Mouse (Mus musculus) intestine, postnatal 0 days (tissue): ENCODE measurements around the gene Syt14. TPM values are rescaled to one million over a fixed set of nuclear protein-coding genes. Genes with fewer than 3 reads are reported as not detected.

Experiments
- ATAC-seq: fragments of 200-750 bp; cut with Nextera tagmentation; 2 replicates; pipeline ENCODE4 v1.8.0; 2017; ENCODE audit warnings: mild to moderate bottlenecking, moderate TSS enrichment, moderate library complexity
- H3K27ac ChIP-seq: fragments of 300-500 bp; sonication (generic); 2 replicates; pipeline ENCODE4 v1.5.1; 2014; ENCODE audit warnings: mild to moderate bottlenecking, low read depth, low read length, moderate library complexity
- H3K27me3 ChIP-seq: fragments of 300-500 bp; sonication (generic); replicated peaks from 2 replicates; pipeline ENCODE4 v1.6.1; 2014; ENCODE audit warnings: low read length, mixed read lengths; ENCODE audit not compliant: control insufficient read depth, insufficient read depth
- H3K36me3 ChIP-seq: fragments of 300-500 bp; sonication (generic); 2 replicates; pipeline ENCODE4 v1.6.1; 2014; ENCODE audit warnings: mild to moderate bottlenecking, moderate library complexity; ENCODE audit not compliant: control insufficient read depth, insufficient read depth
- H3K4me1 ChIP-seq: fragments of 300-500 bp; sonication (generic); replicated peaks from 2 replicates; pipeline ENCODE4 v1.6.1; 2014; ENCODE audit warnings: antibody characterized with exemption, low read length, mixed read lengths; ENCODE audit not compliant: control insufficient read depth, insufficient read depth
- H3K4me2 ChIP-seq: fragments of 300-500 bp; sonication (generic); replicated peaks from 2 replicates; pipeline ENCODE4 v1.6.1; 2014; ENCODE audit warnings: low read depth, mild to moderate bottlenecking, moderate library complexity
- H3K4me3 ChIP-seq: fragments of 300-500 bp; sonication (generic); 2 replicates; pipeline ENCODE4 v1.5.1; 2014; ENCODE audit warnings: low read depth, low read length
- H3K9ac ChIP-seq: fragments of 300-500 bp; sonication (generic); 2 replicates; pipeline ENCODE4 v1.6.1; 2014; ENCODE audit warnings: mild to moderate bottlenecking, low read depth, low read length
- H3K9me3 ChIP-seq: fragments of 300-500 bp; sonication (generic); 2 replicates; pipeline ENCODE4 v1.6.1; 2016; ENCODE audit warnings: mixed run types; ENCODE audit not compliant: control insufficient read depth
- CTCF ChIP-seq: sonication (generic); IDR thresholded peaks from 2 replicates; pipeline ENCODE4 v1.5.1; 2016; ENCODE audit warnings: low read depth, mild to moderate bottlenecking, control low read depth, antibody characterized with exemption, moderate library complexity
- WGBS: fragments of 180-500 bp; shearing (Covaris S2); extraction: QIAGEN DNeasy Blood & Tissue Kit; methylation state at CpG from one replicate; pipeline ENCODE4 v1.1.7; 2014; 5-methylcytosine and 5-hydroxymethylcytosine counted together
- polyA plus RNA-seq: library from polyadenylated mRNA; unstranded; fragments of >200 nt; fragmentation: Nextera tagmentation; extraction: Ambion mirVana; gene quantifications from 2 replicates; pipeline ENCODE4 v1.2.1, GENCODE M21; 2015

The Syt14 gene
- polyA plus RNA-seq, 1 experiment from 2014 or later = 0.73 TPM

DNA sequence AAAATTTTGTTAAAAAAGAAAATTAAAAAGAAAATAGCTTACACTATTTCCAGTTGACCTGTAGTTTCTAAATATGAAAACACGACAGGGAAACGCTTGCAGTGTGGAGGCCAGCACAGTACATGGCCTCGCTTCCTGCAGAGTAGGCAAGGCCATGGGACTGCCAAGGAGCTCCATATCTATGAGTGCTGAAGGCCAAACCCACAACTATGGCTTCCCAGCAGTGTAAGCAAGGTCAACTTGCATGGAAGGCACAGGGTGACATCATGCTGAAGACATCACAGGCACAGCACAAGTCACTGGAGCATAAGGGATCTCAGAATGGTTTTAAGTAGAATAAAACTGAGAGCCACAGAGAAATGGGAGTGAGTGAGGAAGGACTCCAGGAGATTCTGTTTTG is 139.5 kb downstream of the Syt14 start:
- Histone ChIP-seq H3K4me3 (no peak overlapping the region), H3K27ac (no peak overlapping the region), H3K36me3 (no peaks in the 10 kb centered on the region), H3K27me3 (no peaks in the 10 kb centered on the region), H3K4me1 (no peaks in the 10 kb centered on the region), H3K9me3 (no peaks in the 10 kb centered on the region), H3K4me2 (no peak overlapping the region), H3K9ac (no peak overlapping the region)
- no peak for ATAC-seq
- 93% methylated on average over 3 of the region's 3 CpGs for WGBS
- TF ChIP-seq CTCF = no peak

DNA sequence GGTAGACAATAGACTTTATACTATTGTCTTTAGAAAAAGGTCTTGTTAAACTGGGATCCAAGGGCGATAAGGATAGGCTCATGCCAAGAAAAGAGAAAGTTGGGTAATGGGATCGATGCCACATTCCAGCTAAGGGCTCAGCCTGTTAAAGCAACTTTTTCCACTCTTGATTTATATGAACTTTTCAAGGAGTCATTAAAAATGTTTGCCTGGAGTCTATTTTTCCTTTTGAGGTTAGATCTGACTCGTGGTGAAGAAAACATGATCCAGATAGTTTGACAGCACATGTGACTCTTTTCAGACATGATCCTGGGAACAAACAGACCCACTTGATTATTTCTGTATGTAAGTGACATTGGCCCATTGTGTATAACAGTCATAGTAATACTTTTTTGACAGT is 144.9 kb downstream of the Syt14 start:
- 72% methylated on average over 3 of the region's 3 CpGs for WGBS
- TF ChIP-seq CTCF = no peak
- H3K9ac ChIP-seq = no peak overlapping the region

DNA sequence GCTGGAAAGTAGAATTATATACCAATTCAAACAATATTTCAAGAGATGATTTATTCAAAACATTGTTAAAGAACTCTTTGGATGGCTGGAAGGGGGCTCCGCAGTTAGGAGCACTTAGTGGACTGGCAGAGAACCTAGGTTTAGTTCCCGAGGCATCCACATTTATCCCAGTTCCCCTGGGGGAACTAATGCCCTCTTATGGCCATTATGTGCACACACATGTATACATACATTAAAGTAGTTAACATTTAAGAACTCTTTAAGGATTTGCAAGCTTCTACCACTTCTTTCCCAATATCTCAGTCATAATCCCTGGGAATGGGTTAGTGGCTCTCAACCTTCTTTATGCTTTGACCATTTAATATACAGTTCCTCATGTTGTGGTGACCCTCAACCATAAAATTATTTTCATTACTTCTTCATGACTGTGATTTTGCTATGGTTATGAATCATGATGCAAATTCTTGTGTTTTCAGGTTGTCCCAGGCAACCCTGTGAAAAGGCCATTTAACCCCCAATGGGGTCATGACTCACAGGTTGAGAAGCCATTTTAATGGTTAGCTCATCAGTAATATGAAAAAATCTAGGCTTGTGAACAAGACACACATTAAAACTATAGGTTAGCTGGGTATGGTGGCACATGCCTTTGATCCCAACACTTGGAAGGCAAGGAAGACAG is 152.8 kb downstream of the Syt14 start:
- TF ChIP-seq CTCF = peak; percentile 63
- no peaks in the 10 kb centered on the region for H3K4me1 ChIP-seq
- no peaks in the 10 kb centered on the region for H3K27me3 ChIP-seq
- WGBS = 64% methylated on average over 2 of the region's 2 CpGs
- H3K4me2 ChIP-seq = no peak overlapping the region
- no peak overlapping the region for H3K27ac ChIP-seq
- no peak for ATAC-seq
- no peaks in the 10 kb centered on the region for H3K36me3 ChIP-seq
- H3K9me3 ChIP-seq = no peaks in the 10 kb centered on the region
- H3K4me3 ChIP-seq = no peak overlapping the region
- no peak overlapping the region for H3K9ac ChIP-seq

More for the DNA sequence above, 144.9 kb downstream of the Syt14 start:
- H3K27me3 ChIP-seq = no peaks in the 10 kb centered on the region
- no peaks in the 10 kb centered on the region for H3K4me1 ChIP-seq
- no peaks in the 10 kb centered on the region for H3K9me3 ChIP-seq
- ATAC-seq = no peak
- H3K4me3 ChIP-seq = no peak overlapping the region
- no peaks in the 10 kb centered on the region for H3K36me3 ChIP-seq
- no peak overlapping the region for H3K4me2 ChIP-seq
- no peak overlapping the region for H3K27ac ChIP-seq

DNA sequence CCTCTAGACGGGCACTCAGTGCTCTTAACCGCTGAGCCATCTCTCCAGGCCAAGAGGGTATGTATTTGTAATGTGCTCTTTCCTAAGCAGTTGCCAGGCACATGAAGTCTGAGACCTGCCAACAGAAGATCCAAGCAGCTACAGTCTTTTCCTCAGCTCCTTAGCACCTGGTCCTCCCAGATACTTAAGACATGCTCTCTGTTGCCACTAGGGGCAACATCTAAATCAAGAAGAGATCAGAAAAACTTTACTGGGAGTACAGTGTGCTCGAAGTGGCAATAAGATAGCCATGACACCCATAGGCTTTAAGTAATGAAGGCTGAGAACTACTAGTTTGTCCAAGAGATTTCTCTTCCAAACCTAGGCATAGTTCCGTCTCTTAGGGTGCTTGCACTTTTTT is 155.4 kb downstream of the Syt14 start:
- Histone ChIP-seq H3K27me3 (no peaks in the 10 kb centered on the region), H3K9me3 (no peaks in the 10 kb centered on the region), H3K27ac (no peak overlapping the region), H3K9ac (no peak overlapping the region), H3K4me2 (no peak overlapping the region), H3K36me3 (no peaks in the 10 kb centered on the region), H3K4me3 (no peak overlapping the region), H3K4me1 (no peaks in the 10 kb centered on the region)
- peak; percentile 55 for TF ChIP-seq CTCF
- ATAC-seq = no peak
- 77% methylated on average over 4 of the region's 4 CpGs for WGBS

DNA sequence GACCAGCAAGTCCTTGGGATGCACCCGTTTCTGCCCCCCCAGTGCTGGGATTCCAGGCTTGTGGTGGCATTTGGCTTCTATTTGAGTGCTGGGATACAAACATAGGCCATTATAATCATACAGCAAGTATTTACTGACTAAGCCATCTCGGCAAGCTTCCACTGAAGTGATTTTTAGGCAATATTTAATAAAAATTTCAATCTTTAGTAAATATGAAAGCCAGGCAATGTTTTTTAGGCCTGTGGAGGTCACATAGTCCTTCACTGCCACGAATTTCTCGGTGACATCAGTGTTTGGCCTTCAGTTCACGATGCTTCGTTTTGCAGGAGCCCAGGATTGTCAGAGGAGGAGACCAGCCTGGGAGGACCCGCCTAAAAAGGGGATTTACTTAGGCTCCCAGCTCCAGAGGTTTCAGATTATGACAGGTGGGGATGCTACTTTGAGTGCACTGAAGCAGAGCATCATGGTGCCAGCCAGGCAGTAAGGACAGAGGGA is 156.4 kb downstream of the Syt14 start:
- no peaks in the 10 kb centered on the region for H3K4me1 ChIP-seq
- 85% methylated on average over 7 of the region's 7 CpGs for WGBS
- no peak overlapping the region for H3K4me2 ChIP-seq
- H3K36me3 ChIP-seq = no peaks in the 10 kb centered on the region
- H3K27me3 ChIP-seq = no peaks in the 10 kb centered on the region
- no peak overlapping the region for H3K27ac ChIP-seq
- ATAC-seq = no peak
- no peak overlapping the region for H3K4me3 ChIP-seq
- H3K9ac ChIP-seq = no peak overlapping the region
- TF ChIP-seq CTCF = no peak
- no peaks in the 10 kb centered on the region for H3K9me3 ChIP-seq

DNA sequence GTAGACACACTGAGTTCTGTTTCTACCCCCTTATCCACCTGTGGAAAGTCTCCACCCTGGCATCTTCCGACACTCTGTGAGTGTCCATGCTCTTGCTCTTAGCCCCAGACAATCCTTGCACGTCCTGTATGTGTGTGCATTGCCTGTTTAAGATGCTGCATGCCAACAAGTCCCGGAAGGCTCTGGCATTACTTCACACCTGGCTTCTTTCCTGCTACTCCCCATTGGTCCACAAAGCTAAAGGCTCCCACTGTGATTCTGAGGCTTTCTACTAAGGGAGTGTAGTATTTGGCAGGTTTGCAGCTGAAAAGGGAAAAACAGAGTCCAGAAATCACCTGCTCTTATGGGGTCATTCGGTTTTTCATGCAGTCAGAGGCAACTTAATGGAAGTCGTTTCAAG is 162.7 kb downstream of the Syt14 start:
- no peak for ATAC-seq
- H3K4me3 ChIP-seq = no peak overlapping the region
- no peaks in the 10 kb centered on the region for H3K9me3 ChIP-seq
- H3K36me3 ChIP-seq = no peaks in the 10 kb centered on the region
- H3K4me1 ChIP-seq = no peaks in the 10 kb centered on the region
- H3K27ac ChIP-seq = no peak overlapping the region
- H3K27me3 ChIP-seq = no peaks in the 10 kb centered on the region
- H3K4me2 ChIP-seq = no peak overlapping the region
- no peak overlapping the region for H3K9ac ChIP-seq
- TF ChIP-seq CTCF = no peak
- WGBS = 68% methylated on average over 5 of the region's 5 CpGs

- 76% methylated on average over 1 of the region's 1 CpGs for WGBS
- TF ChIP-seq CTCF = peak; percentile 42
- Histone ChIP-seq H3K9ac (no peak overlapping the region), H3K4me3 (no peak overlapping the region), H3K27me3 (no peaks in the 10 kb centered on the region), H3K4me2 (no peak overlapping the region), H3K9me3 (no peaks in the 10 kb centered on the region), H3K36me3 (no peaks in the 10 kb centered on the region), H3K27ac (no peak overlapping the region), H3K4me1 (no peaks in the 10 kb centered on the region)
- no peak for ATAC-seq
Measured at GRCm38 (mm10) chr1:192869761-192870160, 165.8 kb downstream of the Syt14 start.
